Mouse (Mus musculus): ENCODE data around the gene Sertm1. TPM values are rescaled to one million over a fixed set of nuclear protein-coding genes. Genes with fewer than 3 reads are reported as not detected.

The Sertm1 gene
- 1.4 and 1.5 TPM in 2 replicates for polyA plus RNA-seq (2014; fragmentation: Nextera tagmentation; extraction: Ambion mirVana)

- Histone ChIP-seq H3K4me1 (ENCODE audit: control insufficient read depth, insufficient read depth, low read length) (peaks cover 6% of the 10 kb centered on the region; the same call in 1 of the 2 replicates), H3K4me2 (ENCODE audit: low read length) (peak within 1 kb of the TSS; percentile 86), H3K27me3 (replicated peaks; ENCODE audit: control insufficient read depth, insufficient read depth, low read length) (peaks cover 5% of the 10 kb centered on the region; the same call in 1 of the 2 replicates), H3K4me3 (ENCODE audit: low read depth, low read length) (peak within 1 kb of the TSS; percentile 52), H3K9me3 (replicated peaks; ENCODE audit: control insufficient read depth, low read length) (no peaks in the 10 kb centered on the region), H3K9ac (ENCODE audit: low read length) (peak within 1 kb of the TSS; percentile 68), H3K27ac (ENCODE audit: low read depth, low read length) (no peak within 1 kb of the TSS), H3K36me3 (ENCODE audit: control insufficient read depth, insufficient read depth, low read length) (no peaks in the 10 kb centered on the region)
- peak; percentile 87 for DNase-seq (ENCODE audit: low spot score)
- peak; percentile 100 for ATAC-seq
- under 1% methylated on average over 36 of the region's 38 CpGs for WGBS
These were observed at the start of gene Sertm1 for GRCm38 (mm10) chr3:54915643-54916071. Sertm1 (minus strand) TSS chr3:54915887.

DNA sequence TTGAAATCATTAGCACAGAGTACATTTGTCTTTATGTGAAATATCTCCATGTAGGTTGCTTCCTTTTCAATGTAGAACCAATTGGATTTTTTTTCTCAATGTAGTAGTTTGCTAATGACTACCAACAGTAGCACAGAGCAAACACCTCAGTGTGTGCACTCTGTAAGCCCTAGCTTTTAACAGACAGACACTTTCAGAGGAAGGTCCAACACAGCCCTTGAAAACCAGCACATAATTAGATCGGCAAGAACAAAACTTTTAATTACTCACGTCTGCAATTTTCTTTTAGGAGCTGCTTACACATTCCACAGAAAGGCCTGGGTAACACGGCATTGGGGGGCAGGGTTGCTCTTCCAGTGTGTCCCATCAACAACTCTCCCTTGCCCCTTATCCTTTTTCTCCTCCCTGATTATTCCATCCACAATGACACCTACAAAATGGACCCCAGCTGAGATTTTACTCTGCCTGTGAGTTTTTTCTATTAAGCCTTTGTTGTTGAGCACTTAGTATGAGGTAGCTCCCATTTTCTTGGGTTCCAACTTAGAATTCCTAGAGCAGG is 49.3 kb upstream of the Sertm1 start:
- Histone ChIP-seq H3K9me3 (replicated peaks; ENCODE audit: control insufficient read depth, low read length) (no peaks in the 10 kb centered on the region), H3K36me3 (ENCODE audit: control insufficient read depth, insufficient read depth, low read length) (no peaks in the 10 kb centered on the region), H3K4me2 (ENCODE audit: low read length) (peak overlapping the region; percentile 2; the same call in 1 of the 2 replicates), H3K4me3 (ENCODE audit: low read depth, low read length) (no peak overlapping the region), H3K4me1 (ENCODE audit: control insufficient read depth, insufficient read depth, low read length) (peaks cover 11% of the 10 kb centered on the region), H3K9ac (ENCODE audit: low read length) (no peak overlapping the region), H3K27me3 (replicated peaks; ENCODE audit: control insufficient read depth, insufficient read depth, low read length) (no peaks in the 10 kb centered on the region), H3K27ac (ENCODE audit: low read depth, low read length) (peak overlapping the region; percentile 2; the same call in 1 of the 2 replicates)
- peak; percentile 77 for ATAC-seq
- DNase-seq (ENCODE audit: low spot score): peak; percentile 48
- WGBS: 7% methylated on average over 3 of the region's 3 CpGs

DNA sequence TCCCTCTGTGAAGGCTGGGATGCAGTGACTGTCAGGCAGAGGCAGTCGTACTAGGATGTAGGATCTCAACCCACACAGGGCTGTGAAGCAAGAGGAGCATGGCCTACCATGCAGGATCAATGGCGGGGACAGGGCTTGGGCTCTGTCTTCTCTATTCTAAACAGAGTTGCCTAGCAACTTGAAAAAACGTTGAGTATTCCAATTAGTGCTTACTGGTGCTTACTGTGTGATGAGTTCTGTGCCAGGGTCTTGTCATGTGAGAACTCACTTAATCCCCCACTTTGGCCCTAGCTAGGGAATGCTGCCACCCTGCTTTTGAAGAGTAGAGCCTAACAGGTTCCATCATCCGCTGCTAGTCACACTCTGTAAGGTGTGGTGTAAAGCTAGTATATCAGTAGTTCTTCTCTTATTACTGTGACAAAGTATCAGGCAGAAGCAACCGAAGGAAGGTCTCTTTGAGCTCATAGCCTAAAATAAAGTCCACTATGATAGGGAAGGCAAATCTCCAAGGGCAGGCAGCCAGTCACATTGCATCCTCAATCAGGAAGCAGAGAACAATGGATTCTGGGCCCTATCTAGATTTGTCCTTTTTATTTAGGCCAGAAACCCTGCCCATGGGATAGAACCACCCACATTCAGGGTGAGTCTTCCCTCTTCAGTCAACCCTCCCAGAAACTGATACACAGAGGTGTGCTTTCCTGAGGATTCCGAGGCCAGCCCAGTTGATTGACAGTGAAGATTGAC is 27.6 kb upstream of the Sertm1 start:
- peak; percentile 75 for ATAC-seq

GRCm38 (mm10) chr3:54934535-54934934 is 18.8 kb upstream of the Sertm1 start:
- Histone ChIP-seq H3K9ac (ENCODE audit: low read length) (no peak overlapping the region), H3K4me3 (ENCODE audit: low read depth, low read length) (no peak overlapping the region), H3K9me3 (replicated peaks; ENCODE audit: control insufficient read depth, low read length) (no peaks in the 10 kb centered on the region), H3K27me3 (replicated peaks; ENCODE audit: control insufficient read depth, insufficient read depth, low read length) (no peaks in the 10 kb centered on the region), H3K36me3 (ENCODE audit: control insufficient read depth, insufficient read depth, low read length) (no peaks in the 10 kb centered on the region), H3K4me1 (ENCODE audit: control insufficient read depth, insufficient read depth, low read length) (no peaks in the 10 kb centered on the region), H3K4me2 (ENCODE audit: low read length) (no peak overlapping the region), H3K27ac (ENCODE audit: low read depth, low read length) (no peak overlapping the region)
- no peak for ATAC-seq
- 78% methylated on average over 4 of the region's 4 CpGs for WGBS
- no peak for DNase-seq (ENCODE audit: low spot score)

More for the DNA sequence above, 27.6 kb upstream of the Sertm1 start:
- Histone ChIP-seq H3K36me3 (ENCODE audit: control insufficient read depth, insufficient read depth, low read length) (no peaks in the 10 kb centered on the region), H3K4me3 (ENCODE audit: low read depth, low read length) (no peak overlapping the region), H3K4me1 (ENCODE audit: control insufficient read depth, insufficient read depth, low read length) (no peaks in the 10 kb centered on the region), H3K27ac (ENCODE audit: low read depth, low read length) (no peak overlapping the region), H3K27me3 (replicated peaks; ENCODE audit: control insufficient read depth, insufficient read depth, low read length) (no peaks in the 10 kb centered on the region), H3K4me2 (ENCODE audit: low read length) (no peak overlapping the region), H3K9me3 (replicated peaks; ENCODE audit: control insufficient read depth, low read length) (no peaks in the 10 kb centered on the region), H3K9ac (ENCODE audit: low read length) (no peak overlapping the region)
- peak; percentile 84 for DNase-seq (ENCODE audit: low spot score)
- WGBS: 41% methylated on average over 6 of the region's 6 CpGs

DNA sequence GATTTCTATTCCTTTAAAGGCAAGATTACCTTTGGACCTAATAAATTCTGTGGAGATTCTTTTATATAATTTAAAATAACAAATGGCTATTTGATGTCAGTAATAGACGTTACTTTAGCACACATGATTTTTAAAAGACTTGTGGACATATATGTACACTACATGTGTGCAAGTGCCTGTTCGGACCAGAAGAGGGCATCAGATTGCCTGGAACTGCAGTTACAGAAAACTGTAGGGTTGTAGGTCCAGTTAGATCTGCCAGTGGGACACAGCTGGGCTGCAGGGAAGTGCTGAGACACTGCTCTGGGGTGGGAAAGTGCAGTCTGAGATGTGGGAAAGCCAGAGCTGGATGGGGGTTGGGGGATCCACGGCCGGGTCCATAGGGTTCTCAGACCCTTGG is 16.9 kb upstream of the Sertm1 start:
- no peak for ATAC-seq
- Histone ChIP-seq H3K4me1 (ENCODE audit: control insufficient read depth, insufficient read depth, low read length) (no peaks in the 10 kb centered on the region), H3K4me2 (ENCODE audit: low read length) (no peak overlapping the region), H3K27ac (ENCODE audit: low read depth, low read length) (no peak overlapping the region), H3K4me3 (ENCODE audit: low read depth, low read length) (no peak overlapping the region), H3K27me3 (replicated peaks; ENCODE audit: control insufficient read depth, insufficient read depth, low read length) (no peaks in the 10 kb centered on the region), H3K9me3 (replicated peaks; ENCODE audit: control insufficient read depth, low read length) (no peaks in the 10 kb centered on the region), H3K9ac (ENCODE audit: low read length) (no peak overlapping the region), H3K36me3 (ENCODE audit: control insufficient read depth, insufficient read depth, low read length) (no peaks in the 10 kb centered on the region)
- DNase-seq (ENCODE audit: low spot score): no peak
- 88% methylated on average over 4 of the region's 4 CpGs for WGBS

- Histone ChIP-seq H3K27ac (ENCODE audit: low read depth, low read length) (no peak overlapping the region), H3K36me3 (ENCODE audit: control insufficient read depth, insufficient read depth, low read length) (no peaks in the 10 kb centered on the region), H3K4me3 (ENCODE audit: low read depth, low read length) (no peak overlapping the region), H3K9me3 (replicated peaks; ENCODE audit: control insufficient read depth, low read length) (no peaks in the 10 kb centered on the region), H3K27me3 (replicated peaks; ENCODE audit: control insufficient read depth, insufficient read depth, low read length) (no peaks in the 10 kb centered on the region), H3K4me2 (ENCODE audit: low read length) (no peak overlapping the region), H3K9ac (ENCODE audit: low read length) (no peak overlapping the region), H3K4me1 (ENCODE audit: control insufficient read depth, insufficient read depth, low read length) (no peaks in the 10 kb centered on the region; the same call in 1 of the 2 replicates)
- no peak for DNase-seq (ENCODE audit: low spot score)
- no peak for ATAC-seq
- WGBS: 75% methylated on average over 3 of the region's 3 CpGs
These were observed 4.7 kb upstream of the Sertm1 start for GRCm38 (mm10) chr3:54920425-54920824.

DNA sequence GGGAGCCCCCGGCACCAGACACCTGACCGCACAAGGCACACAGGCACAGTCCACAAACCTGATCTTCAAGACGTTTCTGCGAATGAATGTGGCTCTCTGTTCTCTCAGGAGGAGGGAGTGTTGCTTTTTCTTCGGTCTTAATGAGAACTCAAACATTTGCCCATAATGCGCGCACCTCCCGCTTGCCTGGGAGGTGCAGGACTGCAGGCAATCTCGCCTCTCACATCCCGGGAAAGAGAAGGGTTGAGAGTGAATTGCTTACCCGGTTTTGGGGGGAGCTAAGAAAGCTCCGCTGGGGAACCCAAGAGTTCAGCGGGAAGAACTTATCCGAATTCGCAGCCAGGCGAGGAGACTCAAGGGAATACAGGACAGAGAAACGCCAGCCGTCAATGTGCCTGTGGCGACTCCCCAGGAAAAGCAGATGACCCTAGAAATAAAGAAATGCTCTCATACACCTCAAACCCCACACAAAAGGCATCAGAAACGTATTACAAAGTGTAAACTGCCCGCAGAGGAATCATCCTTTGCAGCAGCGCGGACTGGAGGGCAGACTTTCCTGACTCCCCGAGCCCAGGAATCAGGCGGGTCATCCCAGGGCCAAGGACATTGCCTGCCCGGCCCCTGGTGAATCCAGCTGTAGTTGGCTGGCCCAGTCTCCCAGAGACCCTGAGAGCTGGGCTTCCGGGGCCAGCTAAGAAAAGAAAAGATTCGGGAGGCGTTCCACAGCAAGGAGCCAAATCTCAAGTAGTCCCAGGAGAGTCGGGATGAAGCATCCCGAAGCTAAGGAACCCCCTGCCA is 643 bp downstream of the Sertm1 start:
- H3K36me3 ChIP-seq (ENCODE audit: control insufficient read depth, insufficient read depth, low read length): no peaks in the 10 kb centered on the region
- peak; percentile 38 for ATAC-seq
- no peaks in the 10 kb centered on the region for H3K9me3 ChIP-seq (replicated peaks; ENCODE audit: control insufficient read depth, low read length)
- peak overlapping the region; percentile 52 for H3K4me3 ChIP-seq (ENCODE audit: low read depth, low read length)
- H3K4me1 ChIP-seq (ENCODE audit: control insufficient read depth, insufficient read depth, low read length): peaks cover 6% of the 10 kb centered on the region; the same call in 1 of the 2 replicates
- no peak overlapping the region for H3K27ac ChIP-seq (ENCODE audit: low read depth, low read length)
- peak overlapping the region; percentile 86 for H3K4me2 ChIP-seq (ENCODE audit: low read length)
- 3% methylated on average over 31 of the region's 31 CpGs for WGBS
- H3K9ac ChIP-seq (ENCODE audit: low read length): peak overlapping the region; percentile 68
- peak; percentile 29 for DNase-seq (ENCODE audit: low spot score)
- peaks cover 5% of the 10 kb centered on the region; the same call in 1 of the 2 replicates for H3K27me3 ChIP-seq (replicated peaks; ENCODE audit: control insufficient read depth, insufficient read depth, low read length)

DNA sequence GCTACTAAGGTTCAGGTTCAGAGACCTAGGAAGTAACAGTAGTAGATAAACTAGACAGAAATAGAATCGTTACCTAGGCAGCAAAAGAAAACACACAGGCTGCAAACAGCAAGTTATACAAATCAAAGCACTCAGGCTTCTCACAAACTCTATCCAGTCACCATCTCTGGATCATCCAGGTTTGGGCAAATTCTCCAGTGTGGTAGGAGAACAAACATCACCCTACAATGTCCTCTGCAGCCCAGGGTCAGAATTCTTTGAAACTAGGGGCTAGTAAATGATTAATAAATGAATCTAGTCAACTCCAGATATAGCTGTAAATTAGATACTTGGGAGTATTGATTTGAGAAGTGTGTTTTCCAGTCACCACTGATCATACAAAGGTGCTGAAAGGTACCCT is 6.8 kb downstream of the Sertm1 start:
- no peaks in the 10 kb centered on the region for H3K4me1 ChIP-seq (ENCODE audit: control insufficient read depth, insufficient read depth, low read length)
- no peak overlapping the region for H3K4me3 ChIP-seq (ENCODE audit: low read depth, low read length)
- DNase-seq (ENCODE audit: low spot score) (no peak), ATAC-seq (no peak)
- H3K27me3 ChIP-seq (replicated peaks; ENCODE audit: control insufficient read depth, insufficient read depth, low read length): no peaks in the 10 kb centered on the region
- no peaks in the 10 kb centered on the region for H3K9me3 ChIP-seq (replicated peaks; ENCODE audit: control insufficient read depth, low read length)
- H3K9ac ChIP-seq (ENCODE audit: low read length): no peak overlapping the region
- H3K27ac ChIP-seq (ENCODE audit: low read depth, low read length): no peak overlapping the region
- H3K36me3 ChIP-seq (ENCODE audit: control insufficient read depth, insufficient read depth, low read length): no peaks in the 10 kb centered on the region
- no peak overlapping the region for H3K4me2 ChIP-seq (ENCODE audit: low read length)
- 92% methylated on average over 1 of the region's 1 CpGs for WGBS
